Mouse (Mus musculus) gastrocnemius, postnatal 14 days (tissue): ENCODE data around the gene Gse1. TPM values are rescaled to one million over a fixed set of nuclear protein-coding genes. Genes with fewer than 3 reads are reported as not detected.

Experiments used
- DNase-seq: peaks from one replicate; pipeline ENCODE4 v3.0.0; 2021; ENCODE audit warnings: mixed read lengths
- intact Hi-C: fragments of 180-260 bp; cut with DNase I; formaldehyde crosslinking; loops from one replicate; pipeline ENCODE4 v1.15.1; 2025; ENCODE audit warnings: low total_unique reads
- total RNA-seq, 2 experiments: library from RNA; stranded (reverse); gene quantifications; 2 replicates each; pipeline ENCODE4 v1.2.3; 2021

Gse1 gene
- total RNA-seq, 2 experiments from 2014 or later, result 22.7 to 28.7 TPM

- DNase-seq, result no peak
Measured at GRCm38 (mm10) chr8:120376215-120376614, 148.0 kb downstream of the Gse1 start.

GRCm38 (mm10) chr8:120376847-120377802 lies 148.9 kb downstream of the Gse1 start:
- intact Hi-C loops, result no loop called here
- no peak for DNase-seq

More at GRCm38 (mm10) chr8:120376215-120376614, 148.0 kb downstream of the Gse1 start:
- intact Hi-C loops, result no loop called here

- intact Hi-C loops, result no loop called here
- no peak for DNase-seq
Measured at GRCm38 (mm10) chr8:120377803-120378189, 149.5 kb downstream of the Gse1 start.

- intact Hi-C loops, result no loop called here
- DNase-seq, result peak; percentile 77
Measured at GRCm38 (mm10) chr8:120378306-120378705, 150.1 kb downstream of the Gse1 start.

GRCm38 (mm10) chr8:120379015-120379414 lies 150.8 kb downstream of the Gse1 start:
- no peak for DNase-seq
- intact Hi-C loops, result no loop called here

GRCm38 (mm10) chr8:120381865-120382264 lies 153.6 kb downstream of the Gse1 start:
- intact Hi-C loops, result no loop called here
- no peak for DNase-seq

- intact Hi-C loops, result no loop called here
- peak; percentile 88 for DNase-seq
Measured at GRCm38 (mm10) chr8:120382436-120383203, 154.4 kb downstream of the Gse1 start.

- intact Hi-C loops, result no loop called here
- no peak for DNase-seq
Measured at GRCm38 (mm10) chr8:120383204-120383560, 154.9 kb downstream of the Gse1 start.

GRCm38 (mm10) chr8:120383713-120384112 lies 155.5 kb downstream of the Gse1 start:
- intact Hi-C loops, result no loop called here
- DNase-seq, result no peak

GRCm38 (mm10) chr8:120384745-120385144 lies 156.5 kb downstream of the Gse1 start:
- intact Hi-C loops, result no loop called here

GRCm38 (mm10) chr8:120388246-120388645 lies 160.0 kb downstream of the Gse1 start:
- intact Hi-C loops, result no loop called here
- no peak for DNase-seq

More at GRCm38 (mm10) chr8:120384745-120385144, 156.5 kb downstream of the Gse1 start:
- no peak for DNase-seq

- intact Hi-C loops, result no loop called here
Measured at GRCm38 (mm10) chr8:120390598-120390997, 162.3 kb downstream of the Gse1 start.

GRCm38 (mm10) chr8:120391856-120392255 lies 163.6 kb downstream of the Gse1 start:
- intact Hi-C loops, result no loop called here
- DNase-seq, result no peak

More at GRCm38 (mm10) chr8:120390598-120390997, 162.3 kb downstream of the Gse1 start:
- no peak for DNase-seq

GRCm38 (mm10) chr8:120393085-120393484 lies 164.8 kb downstream of the Gse1 start:
- intact Hi-C loops, result no loop called here

GRCm38 (mm10) chr8:120393871-120394275 lies 165.6 kb downstream of the Gse1 start:
- DNase-seq, result peak; percentile 64
- intact Hi-C loops, result no loop called here

More at GRCm38 (mm10) chr8:120393085-120393484, 164.8 kb downstream of the Gse1 start:
- no peak for DNase-seq

GRCm38 (mm10) chr8:120395892-120396291 lies 167.6 kb downstream of the Gse1 start:
- intact Hi-C loops, result no loop called here
- DNase-seq, result no peak

GRCm38 (mm10) chr8:120396756-120397155 lies 168.5 kb downstream of the Gse1 start:
- intact Hi-C loops, result no loop called here
- DNase-seq, result no peak

GRCm38 (mm10) chr8:120397444-120398411 lies 169.5 kb downstream of the Gse1 start:
- intact Hi-C loops, result no loop called here
- no peak for DNase-seq
